Mouse (Mus musculus): ENCODE measurements around the gene Olfr1222. TPM values are rescaled to one million over a fixed set of nuclear protein-coding genes. Genes with fewer than 3 reads are reported as not detected.
"Not testable (repeated sequence)": the region's sequence is repeated elsewhere in the genome, so short reads cannot be mapped to it uniquely, and the experiment has no call there.

Olfr1222 gene
- polyA plus RNA-seq (2017; shearing (Covaris generic)), result not detected

DNA sequence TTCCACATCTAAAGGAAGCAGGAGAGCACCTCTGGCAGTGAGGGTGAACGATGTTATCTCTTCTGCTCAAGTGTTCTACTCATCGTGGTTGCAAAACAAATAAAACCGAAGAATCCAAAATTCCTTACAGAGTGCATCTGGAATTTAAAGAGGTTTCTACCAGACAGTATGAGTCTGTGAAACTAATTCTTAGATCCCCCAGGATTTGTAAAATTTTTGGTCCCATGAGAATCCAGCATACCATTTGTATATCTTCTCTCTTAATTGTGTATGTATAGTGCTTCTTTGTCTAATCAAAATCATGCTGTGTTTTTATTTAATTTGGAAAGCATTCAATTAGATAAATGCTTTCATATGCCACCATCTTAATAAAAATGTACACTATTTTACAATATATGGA lies at the start of gene Olfr1222:
Gene Olfr1222, minus strand, starts transcription at position 101 of the 400 bp plus-strand sequence.
- ATAC-seq, result no peak

DNA sequence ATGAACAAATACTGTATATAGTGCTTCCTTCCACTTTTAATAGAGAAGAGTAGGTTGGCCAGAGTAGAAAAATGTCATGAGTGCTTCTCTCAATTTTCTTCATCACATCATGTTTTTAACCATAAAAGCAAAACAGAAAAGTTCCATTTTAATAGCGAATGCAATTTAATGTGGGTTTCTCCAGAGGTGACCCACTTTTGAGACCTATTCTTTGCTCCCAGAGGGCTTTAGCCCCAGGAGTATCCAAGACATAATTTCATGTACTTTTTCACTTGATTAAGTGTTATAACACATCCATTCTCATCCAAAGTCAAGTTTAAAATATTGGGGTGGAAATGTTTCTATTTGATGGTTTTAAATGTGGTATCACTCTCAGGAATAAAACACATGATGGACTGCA lies 41.7 kb upstream of the Olfr1222 start, which contains the start of gene Olfr1225:
Gene Olfr1225, minus strand, starts transcription at position 101 of the 400 bp plus-strand sequence.
- ATAC-seq, result no peak

DNA sequence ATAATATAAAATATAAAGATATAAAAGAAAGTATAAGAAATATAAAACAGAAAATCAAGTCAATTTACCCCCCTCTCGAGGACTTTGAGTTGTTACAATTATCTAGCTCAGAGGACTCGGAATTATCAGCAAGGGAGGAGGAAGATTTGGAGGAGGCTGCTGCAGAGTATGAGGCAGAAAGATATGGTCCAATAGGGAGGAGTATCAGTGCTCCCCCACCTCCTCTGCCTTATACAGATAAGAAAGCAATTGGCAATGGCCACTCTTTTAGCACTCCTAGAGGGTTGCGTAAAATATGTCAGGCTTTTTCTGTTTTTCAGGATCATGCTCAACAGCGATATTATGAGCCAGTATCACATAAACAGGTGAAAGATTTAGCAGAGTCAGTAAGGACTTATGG lies 31.9 kb upstream of the Olfr1222 start:
- ATAC-seq, result not testable (repeated sequence)

DNA sequence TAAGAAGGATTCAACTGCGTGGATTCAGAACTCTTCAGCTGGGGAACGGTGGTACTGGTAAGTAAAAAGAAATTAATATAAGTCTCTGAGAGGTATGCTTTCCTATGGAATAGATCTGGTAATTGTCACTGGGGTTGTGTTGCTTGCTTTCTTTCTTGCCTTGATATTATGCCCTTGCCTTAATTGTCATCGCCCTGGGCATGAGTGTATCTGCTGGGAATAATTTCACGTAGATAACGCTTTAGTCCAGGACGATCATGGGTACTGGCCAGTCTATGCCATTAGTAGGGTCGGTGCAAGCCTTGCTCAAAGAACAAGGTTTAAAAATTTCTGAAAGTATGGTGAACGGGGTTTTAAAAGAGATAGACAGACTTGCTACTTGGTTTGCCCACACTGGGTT lies 31.1 kb upstream of the Olfr1222 start, which contains the start of gene Olfr1224-ps1:
Gene Olfr1224-ps1, minus strand, starts transcription at position 101 of the 400 bp plus-strand sequence.
- ATAC-seq, result not testable (repeated sequence)

DNA sequence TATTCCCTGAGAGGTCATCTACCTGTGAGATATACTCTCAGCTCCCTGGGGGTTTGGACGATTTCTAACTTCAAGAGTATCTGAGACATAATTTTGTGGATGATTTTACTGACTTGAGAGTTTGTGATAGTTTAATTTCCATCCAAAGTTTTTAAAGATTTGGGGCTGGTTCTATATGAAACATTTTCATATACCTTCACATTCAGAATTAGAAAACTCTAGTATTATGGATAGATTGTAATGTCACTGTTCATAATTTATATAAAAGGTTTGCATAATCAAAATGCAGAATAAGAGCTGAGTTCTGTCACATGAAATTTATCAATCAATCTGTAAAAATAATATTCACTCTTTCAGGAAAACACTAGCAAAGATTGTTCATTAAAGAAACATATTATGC lies 18.6 kb upstream of the Olfr1222 start, which contains the start of gene Olfr1223:
Gene Olfr1223, minus strand, starts transcription at position 101 of the 400 bp plus-strand sequence.
- no peak for ATAC-seq

DNA sequence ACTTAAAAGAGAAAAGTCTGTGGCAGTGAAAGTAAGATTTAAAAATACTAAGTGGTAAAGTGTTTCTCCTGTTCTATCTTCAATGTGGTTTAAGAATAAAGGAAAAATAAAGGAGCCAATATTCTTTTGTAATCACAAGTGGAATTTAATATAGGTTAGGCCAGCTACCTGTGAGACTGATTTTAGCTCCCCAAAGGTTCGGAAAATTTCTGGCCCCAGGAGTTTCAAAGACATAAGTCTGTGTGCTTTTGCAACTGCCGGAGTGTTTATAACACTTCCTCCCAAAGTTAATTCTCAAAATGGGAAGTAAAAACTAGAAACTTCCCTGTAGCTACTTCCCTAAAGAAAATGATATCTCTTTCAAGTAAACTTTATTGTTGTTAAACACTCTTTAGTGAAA lies 15.7 kb downstream of the Olfr1222 start, which contains the start of gene Olfr1221:
Gene Olfr1221, minus strand, starts transcription at position 101 of the 400 bp plus-strand sequence.
- no peak for ATAC-seq

DNA sequence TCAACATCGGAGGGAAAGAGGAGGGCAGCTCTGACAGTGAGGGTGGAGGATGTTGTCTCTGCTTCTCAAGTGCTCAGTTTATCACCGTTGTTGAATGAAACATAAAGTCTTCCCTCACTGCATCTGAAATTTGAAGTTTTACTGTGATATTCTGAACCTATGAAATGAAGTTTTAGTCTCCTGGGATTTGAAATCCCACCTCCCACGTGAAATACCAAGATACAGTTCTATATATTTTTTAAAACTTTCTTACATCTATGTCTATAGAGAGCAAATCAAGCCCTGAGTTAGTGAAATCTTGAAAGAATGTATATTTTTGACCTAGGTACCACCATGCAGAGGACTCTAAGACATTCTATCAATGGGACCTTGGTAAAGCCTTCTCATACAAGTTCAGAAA lies 26.1 kb downstream of the Olfr1222 start, which contains the start of gene Olfr1220:
Gene Olfr1220, minus strand, starts transcription at position 101 of the 400 bp plus-strand sequence.
- ATAC-seq, result no peak

DNA sequence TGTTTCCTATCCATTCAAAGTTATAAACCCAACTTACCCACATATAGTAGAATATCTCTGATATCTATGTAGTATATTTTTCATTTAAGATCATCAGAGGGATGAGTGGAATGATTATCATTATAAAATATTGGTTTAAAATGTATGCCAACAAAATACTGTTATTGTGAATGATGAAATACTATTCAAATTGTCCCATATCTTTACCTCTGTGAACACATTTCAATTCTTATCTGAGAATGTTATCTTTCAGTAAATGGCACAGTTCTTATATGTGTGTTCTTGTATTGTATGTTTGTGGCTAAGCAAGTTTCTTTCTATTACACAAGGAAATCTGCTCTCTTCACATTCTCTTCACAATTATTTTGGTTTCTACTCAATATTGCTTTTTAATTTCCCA lies 27.2 kb downstream of the Olfr1222 start:
- ATAC-seq, result no peak

DNA sequence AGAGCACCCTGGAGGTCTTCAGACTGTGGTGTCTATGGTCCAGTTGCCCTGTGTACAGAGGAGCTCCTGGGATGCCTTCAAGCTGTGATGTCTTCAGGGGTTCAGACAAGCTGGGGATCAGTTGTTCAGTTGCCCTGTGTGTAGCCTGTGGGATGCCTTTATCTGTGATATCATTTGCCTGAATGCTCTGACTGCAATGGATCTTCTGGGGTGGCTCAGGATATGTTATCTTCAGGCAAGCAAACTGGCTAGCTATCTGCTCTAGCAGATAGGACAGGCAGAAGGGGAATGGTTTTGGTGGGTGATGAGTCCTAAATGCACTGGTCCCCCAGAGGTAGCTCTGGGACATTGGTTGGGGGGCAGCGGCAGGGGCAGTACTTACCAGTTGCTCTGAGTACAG lies 39.0 kb downstream of the Olfr1222 start:
- no peak for ATAC-seq

DNA sequence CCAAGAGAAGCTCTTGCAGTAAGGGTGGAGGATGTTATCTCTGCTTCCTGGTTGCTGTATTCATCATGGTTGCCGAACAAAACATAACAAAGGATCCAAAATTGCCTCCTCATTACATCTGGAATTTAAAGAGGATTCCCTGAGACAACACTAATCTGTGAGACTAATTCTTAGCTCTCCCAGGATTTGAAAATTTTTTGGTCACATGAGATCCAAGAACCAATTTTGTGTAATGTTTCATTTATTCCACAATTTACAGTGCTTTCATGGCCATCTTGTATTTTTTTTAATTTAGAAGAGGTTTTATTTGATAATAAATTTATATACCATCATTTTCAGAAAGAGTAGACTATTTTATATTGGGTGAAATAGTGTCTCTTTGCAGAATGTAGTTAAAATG lies 49.4 kb downstream of the Olfr1222 start, which contains the start of gene Olfr1219:
Gene Olfr1219, minus strand, starts transcription at position 101 of the 400 bp plus-strand sequence.
- ATAC-seq, result no peak

DNA sequence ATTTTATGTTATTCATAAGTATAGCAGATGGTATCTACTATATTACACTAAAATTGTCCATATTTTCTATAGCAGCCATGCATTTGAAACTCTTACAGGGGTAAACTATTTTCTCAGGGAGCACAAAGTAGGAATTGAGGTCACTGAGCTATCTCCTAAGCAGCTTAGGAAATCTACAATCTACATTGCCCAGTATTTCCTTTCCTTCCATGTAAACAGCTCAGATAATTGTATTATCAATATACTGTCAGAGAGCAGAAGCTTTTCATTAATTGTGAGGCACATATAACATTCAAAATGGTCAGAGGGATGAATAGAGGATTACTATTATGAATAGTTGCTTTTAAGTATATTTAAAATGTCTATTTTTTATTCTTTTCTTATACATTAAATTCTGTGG lies 51.4 kb downstream of the Olfr1222 start:
- no peak for ATAC-seq

Other genes starting within 250 kb of the Olfr1222 start
- not detected for gene Olfr1208, start 230.7 kb downstream of the Olfr1222 start, polyA plus RNA-seq (2017; shearing (Covaris generic))
- not detected for gene Olfr1209, start 217.9 kb downstream of the Olfr1222 start, polyA plus RNA-seq (2017; shearing (Covaris generic))
- gene Olfr1211, start 194.9 kb downstream of the Olfr1222 start, polyA plus RNA-seq (2017; shearing (Covaris generic)), result not detected
- not detected for gene Olfr1212, start 179.1 kb downstream of the Olfr1222 start, polyA plus RNA-seq (2017; shearing (Covaris generic))
- gene Gm13762, start 152.8 kb downstream of the Olfr1222 start, polyA plus RNA-seq (2017; shearing (Covaris generic)), result not detected
- gene Olfr1214, start 140.4 kb downstream of the Olfr1222 start, polyA plus RNA-seq (2017; shearing (Covaris generic)), result not detected
- gene Olfr1215, start 126.1 kb downstream of the Olfr1222 start, polyA plus RNA-seq (2017; shearing (Covaris generic)), result not detected
- not detected for gene Olfr1216, start 114.7 kb downstream of the Olfr1222 start, polyA plus RNA-seq (2017; shearing (Covaris generic))
- not detected for gene Olfr1217, start 101.0 kb downstream of the Olfr1222 start, polyA plus RNA-seq (2017; shearing (Covaris generic))
- gene Olfr1218, start 71.9 kb downstream of the Olfr1222 start, polyA plus RNA-seq (2017; shearing (Covaris generic)), result not detected
- not detected for gene Olfr1219, start 49.5 kb downstream of the Olfr1222 start, polyA plus RNA-seq (2017; shearing (Covaris generic))
- not detected for gene Olfr1220, start 26.2 kb downstream of the Olfr1222 start, polyA plus RNA-seq (2017; shearing (Covaris generic))
- gene Olfr1221, start 15.8 kb downstream of the Olfr1222 start, polyA plus RNA-seq (2017; shearing (Covaris generic)), result not detected
- gene Olfr1223, start 18.5 kb upstream of the Olfr1222 start, polyA plus RNA-seq (2017; shearing (Covaris generic)), result not detected
- gene Olfr1224-ps1, start 31.0 kb upstream of the Olfr1222 start, polyA plus RNA-seq (2017; shearing (Covaris generic)), result not detected
- under 1 TPM in 1 of 3 experiments, not detected in 2; 0.13 TPM for gene Olfr1225, start 41.6 kb upstream of the Olfr1222 start, polyA plus RNA-seq (2017; shearing (Covaris generic))
- gene Olfr1226, start 67.0 kb upstream of the Olfr1222 start, polyA plus RNA-seq (2017; shearing (Covaris generic)), result not detected
- not detected for gene Olfr1228, start 121.0 kb upstream of the Olfr1222 start, polyA plus RNA-seq (2017; shearing (Covaris generic))
- not detected for gene Olfr1229, start 155.0 kb upstream of the Olfr1222 start, polyA plus RNA-seq (2017; shearing (Covaris generic))
- gene Olfr1230, start 164.2 kb upstream of the Olfr1222 start, polyA plus RNA-seq (2017; shearing (Covaris generic)), result not detected
- not detected for gene Olfr1231, start 174.0 kb upstream of the Olfr1222 start, polyA plus RNA-seq (2017; shearing (Covaris generic))
- not detected for gene Olfr1232, start 196.6 kb upstream of the Olfr1222 start, polyA plus RNA-seq (2017; shearing (Covaris generic))
- not detected for gene Olfr1233, start 209.3 kb upstream of the Olfr1222 start, polyA plus RNA-seq (2017; shearing (Covaris generic))
- not detected for gene Olfr1234, start 231.8 kb upstream of the Olfr1222 start, polyA plus RNA-seq (2017; shearing (Covaris generic))

Data from inflammation-experienced regulatory T-cells, adult 6 months (primary cell).